Mouse (Mus musculus) bone marrow macrophage, adult 2 months (primary cell): ENCODE results near the gene Cd33. TPM values are rescaled to one million over a fixed set of nuclear protein-coding genes. Genes with fewer than 3 reads are reported as not detected.

Experiments
- H3K27ac ChIP-seq: 2 replicates; pipeline ENCODE4 v1.5.1; 2012; ENCODE audit warnings: low read depth, low read length; ENCODE audit not compliant: insufficient read depth
- H3K4me1 ChIP-seq: 2 replicates; pipeline ENCODE4 v1.6.1; 2012; ENCODE audit warnings: low read length; ENCODE audit not compliant: control insufficient read depth, insufficient read depth
- H3K4me3 ChIP-seq: 2 replicates; pipeline ENCODE4 v1.5.1; 2012; ENCODE audit warnings: mild to moderate bottlenecking, low read length, moderate library complexity; ENCODE audit not compliant: insufficient read depth
- CTCF ChIP-seq: IDR thresholded peaks from 2 replicates; pipeline ENCODE4 v1.5.1; 2012; ENCODE audit warnings: low read depth, mild to moderate bottlenecking, low read length, moderate library complexity
- POLR2A ChIP-seq: IDR thresholded peaks from 2 replicates; pipeline ENCODE4 v1.6.1; 2012; ENCODE audit warnings: mild to moderate bottlenecking, low read depth, low read length, borderline replicate concordance
- polyA plus RNA-seq: library from polyadenylated mRNA; stranded (reverse); fragments of >200 nt; gene quantifications from 2 replicates; pipeline ENCODE4 v1.2.4, GENCODE M21; 2012; ENCODE audit not compliant: missing spikeins, insufficient read depth, insufficient read length

The Cd33 gene
- polyA plus RNA-seq, 1 experiment: 54.9 TPM

DNA sequence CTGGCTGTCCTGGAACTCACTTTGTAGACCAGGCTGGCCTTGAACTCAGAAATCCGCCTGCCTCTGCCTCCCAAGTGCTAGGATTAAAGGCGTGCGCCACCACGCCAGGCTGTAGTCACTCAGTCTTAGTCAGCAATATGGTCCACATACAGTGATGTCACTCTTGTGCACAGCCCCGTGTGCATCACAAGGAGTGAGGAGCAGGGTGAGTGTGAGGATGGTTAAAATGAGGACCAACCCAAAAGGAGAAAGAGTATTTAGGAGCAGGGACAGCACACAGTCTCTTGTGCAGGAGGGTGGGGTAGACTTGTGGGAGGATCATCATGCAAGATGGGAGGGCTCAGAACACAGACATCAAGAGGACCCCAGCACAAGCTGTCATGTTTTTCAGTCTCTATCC lies 11.1 kb upstream of the Cd33 start:
- H3K27ac ChIP-seq: peak overlapping the region; percentile 85
- H3K4me1 ChIP-seq: peaks cover 33% of the 10 kb centered on the region
- TF ChIP-seq POLR2A: no peak
- no peak for TF ChIP-seq CTCF
- H3K4me3 ChIP-seq: no peak overlapping the region

DNA sequence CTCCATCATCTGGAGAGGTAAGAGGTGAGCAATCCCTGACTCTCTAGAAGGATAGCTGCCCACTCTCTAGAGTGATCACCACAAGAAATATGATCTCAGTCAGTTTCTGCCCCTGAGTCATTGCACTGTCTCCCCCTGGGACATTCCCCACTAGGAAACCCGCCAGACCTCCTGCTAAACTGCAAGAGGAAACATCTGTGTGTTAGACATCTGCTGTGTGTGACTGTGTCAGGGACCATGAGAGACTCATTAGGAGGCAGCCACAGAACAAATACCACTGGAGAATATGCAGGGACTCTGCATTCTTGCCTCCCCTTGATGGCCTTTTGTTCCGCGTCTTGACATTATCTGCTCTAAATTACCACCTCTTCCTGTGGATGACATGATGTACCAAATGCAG lies 10.3 kb upstream of the Cd33 start:
- peaks cover 33% of the 10 kb centered on the region for H3K4me1 ChIP-seq
- TF ChIP-seq CTCF (no peak), POLR2A (no peak)
- no peak overlapping the region for H3K4me3 ChIP-seq
- peak overlapping the region; percentile 85 for H3K27ac ChIP-seq

DNA sequence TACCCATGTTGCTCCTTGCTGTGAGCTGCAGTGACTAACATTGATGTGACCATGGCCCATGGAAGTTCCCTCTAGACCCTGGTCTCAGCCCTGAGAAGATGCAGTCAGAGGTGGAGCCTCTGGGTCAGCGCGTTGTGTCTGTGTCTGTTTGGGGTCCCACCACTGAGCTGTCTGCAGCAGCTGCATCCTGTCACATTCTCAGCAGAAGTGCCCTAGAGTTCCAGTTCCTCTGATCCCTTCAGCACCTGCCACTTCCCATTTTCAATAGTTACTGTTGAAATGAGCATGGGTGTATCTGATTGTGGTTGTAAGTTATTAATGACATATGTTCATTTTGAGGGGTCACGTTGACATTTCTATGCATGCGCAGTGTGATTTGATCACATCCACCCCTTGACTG lies 8.9 kb upstream of the Cd33 start:
- Histone ChIP-seq H3K4me3 (no peak overlapping the region), H3K27ac (peak overlapping the region; percentile 85), H3K4me1 (peaks cover 33% of the 10 kb centered on the region)
- no peak for TF ChIP-seq POLR2A
- no peak for TF ChIP-seq CTCF

DNA sequence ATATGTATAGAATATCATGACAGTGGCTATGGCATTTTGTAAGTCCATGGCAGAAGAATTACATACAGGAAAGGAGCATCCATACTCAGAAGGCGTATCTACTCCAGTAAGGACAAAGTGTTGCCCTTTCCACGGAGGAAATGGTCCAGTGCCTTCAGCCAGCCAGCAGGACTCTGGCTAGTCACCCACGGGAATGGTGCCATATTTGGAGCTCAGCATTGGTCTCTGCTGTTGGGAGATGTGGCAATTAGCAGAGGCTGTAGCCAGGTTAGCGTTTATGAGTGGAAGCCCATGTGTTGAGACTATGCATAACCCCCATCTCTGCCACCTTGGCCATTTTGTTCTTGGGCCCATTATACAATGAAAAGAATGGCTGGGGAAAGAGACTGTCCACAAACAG lies 4.0 kb upstream of the Cd33 start:
- TF ChIP-seq CTCF: no peak
- TF ChIP-seq POLR2A: no peak
- H3K4me3 ChIP-seq: no peak overlapping the region
- H3K4me1 ChIP-seq: peaks cover 43% of the 10 kb centered on the region
- H3K27ac ChIP-seq: no peak overlapping the region

DNA sequence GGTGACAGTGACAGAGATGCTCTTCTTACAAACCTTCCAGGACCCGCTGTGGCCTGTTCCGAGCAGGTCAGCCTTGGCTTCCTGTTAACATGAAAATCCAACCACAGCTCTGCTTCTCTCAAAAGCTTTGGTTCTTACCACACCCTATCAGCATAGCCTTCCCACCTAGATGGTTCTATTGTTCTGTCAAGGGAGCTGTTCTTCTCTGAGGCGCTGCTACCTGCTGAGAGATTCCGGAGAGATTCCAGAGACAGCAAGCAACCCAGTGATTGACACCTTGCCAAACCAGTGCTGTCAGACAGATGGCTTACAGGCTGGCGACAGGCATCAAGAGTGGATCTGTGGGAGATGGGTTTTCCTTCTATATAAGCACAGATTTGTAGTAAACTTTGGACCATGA lies 3.4 kb upstream of the Cd33 start:
- H3K27ac ChIP-seq: no peak overlapping the region
- no peak for TF ChIP-seq CTCF
- H3K4me3 ChIP-seq: no peak overlapping the region
- peaks cover 45% of the 10 kb centered on the region for H3K4me1 ChIP-seq

DNA sequence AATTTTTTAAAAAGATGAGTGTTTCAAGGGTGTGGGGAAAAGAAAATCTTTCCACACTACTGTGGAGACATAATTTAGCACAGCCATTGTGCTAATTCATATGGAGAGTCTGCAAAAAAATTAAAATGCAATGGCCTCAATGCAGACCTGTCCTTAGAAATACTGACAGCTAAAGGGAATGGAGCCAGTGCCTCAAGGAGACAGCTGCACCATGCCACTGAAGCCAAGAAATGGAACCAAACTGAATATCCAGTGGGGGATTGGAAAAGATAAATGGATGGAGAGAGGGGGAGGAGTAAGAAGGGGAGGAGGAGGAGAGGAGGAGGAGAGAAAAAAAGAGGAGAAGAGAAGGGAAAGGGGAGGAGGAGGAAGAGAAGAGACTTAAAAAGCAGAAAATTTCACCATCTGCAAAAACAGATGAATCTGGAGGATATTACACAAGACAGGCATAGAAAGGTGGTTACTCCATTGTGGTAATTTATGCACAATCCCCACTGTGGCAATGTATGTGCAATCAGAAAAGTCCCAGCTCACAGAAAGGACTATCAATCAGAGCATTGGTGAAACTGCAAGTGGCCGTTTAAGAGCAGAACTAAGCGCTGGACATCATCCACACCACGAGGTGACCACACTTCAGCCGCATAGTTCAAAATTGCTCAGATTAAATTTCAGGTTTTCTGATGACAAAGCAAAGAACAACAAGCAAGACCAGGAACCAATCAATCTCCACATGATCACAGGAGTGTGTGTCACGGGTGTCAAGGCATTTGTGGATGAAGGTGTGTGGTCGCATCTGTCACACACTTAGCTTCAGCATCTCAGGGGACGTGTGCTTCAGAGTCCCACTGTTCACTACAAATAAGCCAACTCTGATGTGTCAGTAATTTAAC lies 1.7 kb upstream of the Cd33 start:
- TF ChIP-seq CTCF: no peak
- TF ChIP-seq POLR2A: no peak
- Histone ChIP-seq H3K27ac (peak overlapping the region; percentile 76), H3K4me1 (peaks cover 52% of the 10 kb centered on the region), H3K4me3 (no peak overlapping the region)

DNA sequence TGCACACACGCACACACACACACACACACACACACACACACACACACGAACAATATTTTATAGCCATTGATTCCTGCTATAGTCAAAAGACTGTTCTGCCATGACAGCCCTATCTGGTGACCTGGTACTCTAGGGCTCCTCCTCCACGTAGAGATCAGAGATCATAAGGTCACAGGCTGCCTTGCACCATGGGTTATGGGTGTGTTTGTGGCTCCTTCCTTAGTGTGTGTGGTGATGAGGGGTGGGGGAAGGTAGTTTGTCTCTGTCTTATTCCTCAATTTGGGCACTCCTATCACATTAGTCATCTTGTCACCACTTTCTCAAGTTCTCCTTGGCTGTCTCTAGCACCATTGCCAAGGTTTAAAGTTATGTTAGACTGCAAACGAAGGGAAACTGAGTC lies 5.7 kb downstream of the Cd33 start:
- TF ChIP-seq POLR2A (no peak), CTCF (no peak)
- H3K4me1 ChIP-seq: peaks cover 50% of the 10 kb centered on the region

DNA sequence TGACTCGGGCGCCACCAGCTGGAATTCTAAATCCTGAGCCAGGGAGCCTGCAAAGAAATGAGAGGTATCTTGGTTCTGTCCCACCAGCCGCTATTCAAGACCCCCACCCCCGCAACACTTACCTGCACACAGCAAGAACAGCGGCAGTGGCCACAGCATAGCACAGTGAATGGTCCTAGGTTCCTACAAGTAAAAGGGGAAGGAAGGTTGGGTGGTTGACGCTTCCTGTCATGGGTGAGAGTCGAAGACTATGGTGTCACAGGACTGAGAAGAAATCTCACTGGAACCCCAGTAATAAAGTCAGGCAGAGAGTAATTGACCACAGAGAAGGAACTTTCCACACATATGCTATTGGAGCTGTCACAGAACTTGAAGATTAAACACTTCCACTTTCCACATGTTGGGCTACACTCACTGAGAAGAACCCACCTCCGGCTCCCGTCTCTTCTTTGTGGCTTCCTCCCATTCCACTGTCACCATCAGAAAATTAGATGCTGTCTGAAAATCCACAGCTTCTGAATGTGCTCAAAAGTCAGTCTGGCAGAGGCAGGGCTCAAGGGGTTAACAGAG lies 11.2 kb downstream of the Cd33 start:
- no peak for TF ChIP-seq POLR2A
- TF ChIP-seq CTCF: no peak
- Histone ChIP-seq H3K4me3 (peak overlapping the region; percentile 88), H3K4me1 (peaks cover 34% of the 10 kb centered on the region), H3K27ac (peak overlapping the region; percentile 87)

More for the DNA sequence above, 5.7 kb downstream of the Cd33 start:
- H3K4me3 ChIP-seq: no peak overlapping the region
- no peak overlapping the region for H3K27ac ChIP-seq

DNA sequence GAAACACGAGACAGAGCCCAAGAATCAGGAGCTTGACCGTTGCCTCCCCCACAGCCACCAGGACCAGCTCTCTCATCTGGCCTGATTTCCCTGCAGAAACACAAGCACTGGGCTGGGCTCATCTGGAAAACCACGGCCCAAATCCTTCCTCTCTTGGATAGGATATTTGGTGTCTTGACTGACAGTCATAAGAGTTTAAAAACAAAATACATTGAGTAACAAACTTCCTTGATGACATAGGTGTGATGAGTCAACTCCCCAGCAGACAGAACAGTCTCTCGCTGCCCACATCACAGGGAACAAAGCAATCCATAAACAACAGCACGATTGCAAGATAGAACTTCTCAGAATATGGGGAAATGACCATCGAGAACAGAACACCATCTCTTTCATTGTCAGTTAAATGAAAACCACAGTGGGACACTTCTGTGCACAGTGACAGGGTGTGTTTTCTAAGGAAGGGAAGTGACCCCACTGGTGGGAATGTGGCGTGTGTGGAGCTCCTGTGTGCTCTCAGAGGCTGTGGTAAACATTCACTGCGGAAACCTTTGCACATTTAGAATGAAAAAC lies 13.9 kb downstream of the Cd33 start:
- Histone ChIP-seq H3K27ac (peak overlapping the region; percentile 77), H3K4me3 (peak overlapping the region; percentile 45), H3K4me1 (peaks cover 37% of the 10 kb centered on the region)
- no peak for TF ChIP-seq POLR2A
- TF ChIP-seq CTCF: no peak

DNA sequence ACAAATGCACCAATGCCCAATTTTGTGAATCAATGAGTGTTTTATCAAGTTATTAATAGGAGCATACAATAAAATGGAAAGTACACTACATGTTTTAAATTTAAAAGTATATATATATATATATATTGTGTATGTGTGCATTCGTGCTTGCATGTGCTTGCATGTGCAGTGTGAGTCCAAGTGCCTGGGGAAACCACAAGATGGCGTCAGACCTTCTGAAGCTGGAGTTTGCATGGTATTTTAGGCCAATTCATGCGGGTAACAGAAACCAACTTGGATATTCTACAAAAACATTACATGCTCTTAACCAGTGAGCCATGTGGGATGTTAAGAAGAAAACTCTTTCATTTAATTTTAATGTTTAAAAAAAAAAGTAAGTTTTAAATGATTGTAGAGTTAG lies 18.9 kb downstream of the Cd33 start:
- no peak overlapping the region for H3K27ac ChIP-seq
- H3K4me1 ChIP-seq: peaks cover 23% of the 10 kb centered on the region
- TF ChIP-seq CTCF (0 out of 2 replicates have a peak, but pooled peaks have one; percentile 30), POLR2A (no peak)
- no peak overlapping the region for H3K4me3 ChIP-seq

DNA sequence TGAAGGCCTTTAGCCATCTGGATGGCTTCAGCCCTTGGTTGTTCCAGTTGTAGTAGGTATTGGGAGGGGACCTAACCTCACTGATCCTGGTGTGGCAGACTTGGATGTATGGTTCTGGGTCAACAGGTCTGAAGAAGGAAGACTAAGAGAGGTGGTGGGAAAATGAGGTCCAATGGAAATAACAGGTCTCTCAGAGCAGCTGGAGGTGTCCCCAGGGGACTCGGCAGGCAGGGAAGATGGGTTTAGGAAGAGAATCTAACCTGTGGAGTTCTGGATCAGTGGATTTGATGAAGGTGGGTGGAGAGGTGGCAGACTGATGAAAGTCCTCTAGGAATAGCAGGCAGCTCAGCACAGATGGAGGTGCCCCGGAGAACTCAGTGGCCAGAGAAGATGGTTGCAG lies 21.5 kb downstream of the Cd33 start:
- H3K4me1 ChIP-seq: peaks cover under 1% of the 10 kb centered on the region; the same call in 1 of the 2 replicates
- H3K27ac ChIP-seq: no peak overlapping the region
- no peak overlapping the region for H3K4me3 ChIP-seq
- TF ChIP-seq POLR2A (no peak), CTCF (no peak)
